Mouse (Mus musculus) CH12.LX (cell line): ENCODE results near the gene Wfdc16. TPM values are rescaled to one million over a fixed set of nuclear protein-coding genes. Genes with fewer than 3 reads are reported as not detected.

Experiments
- DNase-seq: peaks from one replicate; pipeline ENCODE4 v3.0.0-alpha.2; 2013; ENCODE audit errors: extremely low read depth
- H3K27ac ChIP-seq: 2 replicates; pipeline ENCODE4 v1.5.1; 2012; ENCODE audit warnings: low read depth, mild to moderate bottlenecking, control low read depth, moderate library complexity; ENCODE audit not compliant: insufficient read depth
- H3K27me3 ChIP-seq: replicated peaks from 2 replicates; pipeline ENCODE3; 2012; ENCODE audit warnings: inconsistent platforms
- H3K36me3 ChIP-seq, 2 experiments: replicated peaks in 1 of 2; 2 replicates each; pipeline versions ENCODE3 to v1.6.1; 2012; ENCODE audit warnings: inconsistent platforms in 1 of 2, low read length in 1 of 2, mild to moderate bottlenecking in 1 of 2, mixed read lengths in 1 of 2, moderate library complexity in 1 of 2; ENCODE audit not compliant: control insufficient read depth in 1 of 2, insufficient read depth in 1 of 2
- H3K4me1 ChIP-seq, 2 experiments: 2 replicates each; pipeline ENCODE4 v1.6.1; 2012; ENCODE audit warnings: inconsistent platforms in 1 of 2, moderate library complexity in 1 of 2; ENCODE audit not compliant: insufficient read depth in 2 of 2, control insufficient read depth in 1 of 2
- H3K4me2 ChIP-seq: 2 replicates; pipeline ENCODE4 v1.6.1; 2012; ENCODE audit warnings: low read depth, mild to moderate bottlenecking, control low read depth; ENCODE audit not compliant: poor library complexity, insufficient read depth, severe bottlenecking
- H3K4me3 ChIP-seq, 3 experiments: fragments of 150-350 bp in 1 of 3; sonication (generic) in 1 of 3; replicated peaks in 1 of 3; 2 replicates each; pipeline versions ENCODE3 to v1.5.1; 2011 to 2012; ENCODE audit warnings: low read depth in 2 of 3, low read length in 2 of 3, mild to moderate bottlenecking in 2 of 3, moderate library complexity in 2 of 3, control low read depth in 1 of 3, improper control_type of control experiment in 1 of 3, inconsistent platforms in 1 of 3, mixed read lengths in 1 of 3; ENCODE audit not compliant: poor library complexity in 1 of 3
- H3K79me2 ChIP-seq: replicated peaks from 2 replicates; pipeline ENCODE4 v1.6.1; 2012; ENCODE audit warnings: mild to moderate bottlenecking, moderate library complexity; ENCODE audit not compliant: control insufficient read depth, poor library complexity, insufficient read depth, severe bottlenecking; ENCODE audit errors: extremely low read depth
- H3K9ac ChIP-seq: 2 replicates; pipeline ENCODE4 v1.6.1; 2012; ENCODE audit warnings: low read depth, mild to moderate bottlenecking, control low read depth, moderate library complexity; ENCODE audit not compliant: insufficient read depth
- H3K9me3 ChIP-seq: replicated peaks from 2 replicates; pipeline ENCODE3; 2012; ENCODE audit warnings: low read length, inconsistent platforms, mixed read lengths
- CHD2 ChIP-seq: IDR thresholded peaks from 2 replicates; pipeline ENCODE4 v1.6.1; 2011; ENCODE audit warnings: low read length, improper control_type of control experiment
- ELF1 ChIP-seq: IDR thresholded peaks from 2 replicates; pipeline ENCODE4 v1.6.1; 2014; ENCODE audit warnings: low read depth, mild to moderate bottlenecking, inconsistent platforms, low read length, improper control_type of control experiment
- GABPA ChIP-seq: IDR thresholded peaks from 2 replicates; pipeline ENCODE4 v1.6.1; 2012; ENCODE audit warnings: low read depth, low read length, improper control_type of control experiment, inconsistent platforms; ENCODE audit not compliant: insufficient replicate concordance
- HCFC1 ChIP-seq: IDR thresholded peaks from 2 replicates; pipeline ENCODE4 v1.6.1; 2012; ENCODE audit warnings: low read depth, mild to moderate bottlenecking, inconsistent platforms, low read length, improper control_type of control experiment
- IRF4 ChIP-seq: IDR thresholded peaks from 2 replicates; pipeline ENCODE4 v1.6.1; 2014; ENCODE audit warnings: low read depth, mild to moderate bottlenecking, inconsistent platforms, low read length, improper control_type of control experiment
- MEF2A ChIP-seq: IDR thresholded peaks from 2 replicates; pipeline ENCODE4 v1.6.1; 2014; ENCODE audit warnings: low read depth, mild to moderate bottlenecking, inconsistent platforms, low read length, improper control_type of control experiment, borderline replicate concordance
- NELFE ChIP-seq: IDR thresholded peaks from 2 replicates; pipeline ENCODE4 v1.6.1; 2011; ENCODE audit warnings: low read depth, low read length, improper control_type of control experiment
- NRF1 ChIP-seq: IDR thresholded peaks from 2 replicates; pipeline ENCODE4 v1.6.1; 2014; ENCODE audit warnings: low read depth, mild to moderate bottlenecking, inconsistent platforms, low read length, improper control_type of control experiment, moderate library complexity
- PAX5 ChIP-seq: IDR thresholded peaks from 2 replicates; pipeline ENCODE4 v1.6.1; 2012; ENCODE audit warnings: low read length, inconsistent platforms, mixed read lengths
- POLR2AphosphoS2 ChIP-seq: IDR thresholded peaks from 2 replicates; pipeline ENCODE4 v1.6.1; 2011; ENCODE audit warnings: low read depth, low read length, improper control_type of control experiment
- USF1 ChIP-seq: IDR thresholded peaks from 2 replicates; pipeline ENCODE4 v1.6.1; 2014; ENCODE audit warnings: low read depth, mild to moderate bottlenecking, inconsistent platforms, low read length, improper control_type of control experiment
- ZC3H11A ChIP-seq: IDR thresholded peaks from 2 replicates; pipeline ENCODE4 v1.6.1; 2012; ENCODE audit warnings: low read depth, mild to moderate bottlenecking, inconsistent platforms, low read length, improper control_type of control experiment
- ZKSCAN1 ChIP-seq: IDR thresholded peaks from 2 replicates; pipeline ENCODE4 v1.6.1; 2012; ENCODE audit warnings: low read depth, inconsistent platforms, low read length, improper control_type of control experiment, borderline replicate concordance
- dilution Hi-C: fragments of 300-500 bp; cut with MboI; formaldehyde crosslinking; loops from 2 replicates; pipeline ENCODE4 v1.14.3; 2020; ENCODE audit warnings: low sequenced_read_pairs; ENCODE audit not compliant: extremely low pct_unique_long_range_greater_than_20kb, extremely low pct_ligation_motif_present
- in situ Hi-C: fragments of 300-500 bp; cut with MboI; formaldehyde crosslinking; loops from 3 replicates; pipeline ENCODE4 v1.14.3; 2019; ENCODE audit warnings: low sequenced_read_pairs, low pct_ligation_motif_present, low pct_unique_long_range_greater_than_20kb, mixed read lengths
- polyA plus RNA-seq: library from polyadenylated mRNA; unstranded; fragments of >175 nt; gene quantifications from 2 replicates; pipeline ENCODE4 v1.2.1, GENCODE M21; 2012; ENCODE audit warnings: low read depth; ENCODE audit not compliant: insufficient read length
- total RNA-seq, 2 experiments: library from RNA; depleted of rRNA; stranded (reverse); fragments of 300-350 nt in 1 of 2; fragments of >200 nt in 1 of 2; gene quantifications; 2 replicates each; pipeline ENCODE4 v1.2.3; 2012 to 2014

The Wfdc16 gene
- total RNA-seq (2012; rRNA removed) (not detected in 2 replicates), total RNA-seq (2014; rRNA removed) (not detected in 2 replicates), polyA plus RNA-seq (not detected in 2 replicates)

- Histone ChIP-seq H3K4me3 (no peak within 1 kb of the TSS), H3K27me3 (peaks cover 71% of the 10 kb centered on the region), H3K27ac (no peak within 1 kb of the TSS), H3K9me3 (peaks cover 7% of the 10 kb centered on the region), H3K79me2 (no peaks in the 10 kb centered on the region), H3K4me2 (no peak within 1 kb of the TSS), H3K4me1 (no peaks in the 10 kb centered on the region), H3K9ac (no peak within 1 kb of the TSS), H3K36me3 (no peaks in the 10 kb centered on the region)
- in situ Hi-C loops (no loop called here), dilution Hi-C loops (no loop called here)
- TF ChIP-seq NELFE (no peak), CHD2 (no peak), HCFC1 (no peak)
- no peak for DNase-seq
These were observed at the start of gene Wfdc16 for GRCm38 (mm10) chr2:164638696-164639095. Gene Wfdc16 (minus strand): TSS chr2:164638796.

- H3K4me1 ChIP-seq = peaks cover 2 to 3% of the 10 kb centered on the region in 2 experiments; a peak in 3 of 4 replicates
- no peaks in the 10 kb centered on the region for H3K36me3 ChIP-seq
- TF ChIP-seq IRF4 (no peak), NRF1 (no peak), GABPA (no peak), HCFC1 (no peak), MEF2A (no peak), ZKSCAN1 (no peak), ELF1 (no peak), PAX5 (no peak)
- DNase-seq = no peak
- dilution Hi-C loops (no loop called here), in situ Hi-C loops (no loop called here)
- no peaks in the 10 kb centered on the region for H3K79me2 ChIP-seq
- H3K4me2 ChIP-seq = no peak within 1 kb of the TSS
- H3K27me3 ChIP-seq = peaks cover 69% of the 10 kb centered on the region
- no peaks in the 10 kb centered on the region for H3K9me3 ChIP-seq
- H3K9ac ChIP-seq = no peak within 1 kb of the TSS
- no peak within 1 kb of the TSS for H3K4me3 ChIP-seq
- no peak within 1 kb of the TSS for H3K27ac ChIP-seq
These were observed 46.2 kb upstream of the Wfdc16 start, which contains the start of gene Wfdc13 for GRCm38 (mm10) chr2:164684807-164685206. Gene Wfdc13 (plus strand): TSS chr2:164685107.

- H3K27me3 ChIP-seq = peaks cover 44% of the 10 kb centered on the region
- TF ChIP-seq POLR2AphosphoS2 (no peak), USF1 (no peak), ZC3H11A (no peak)
- peaks cover 4% of the 10 kb centered on the region for H3K9me3 ChIP-seq
- H3K79me2 ChIP-seq = no peaks in the 10 kb centered on the region
- H3K27ac ChIP-seq = no peak overlapping the region
- H3K4me2 ChIP-seq = no peak overlapping the region
- in situ Hi-C loops = no loop called here
- DNase-seq = peak; percentile 30
- H3K9ac ChIP-seq = no peak overlapping the region
- H3K4me3 ChIP-seq = no peak overlapping the region
- dilution Hi-C loops = no loop called here
- H3K4me1 ChIP-seq = peaks cover 5 to 13% of the 10 kb centered on the region in 2 experiments; a peak in 3 of 4 replicates
- H3K36me3 ChIP-seq = no peaks in the 10 kb centered on the region
These were observed 41.3 kb upstream of the Wfdc16 start for GRCm38 (mm10) chr2:164679906-164680305.
